Mouse (Mus musculus) kidney, adult 2 months (tissue): ENCODE data around the gene Vps13d. TPM values are rescaled to one million over a fixed set of nuclear protein-coding genes. Genes with fewer than 3 reads are reported as not detected.

Experiments used
- DNase-seq: peaks from one replicate; pipeline ENCODE4 v3.0.0; 2021
- H3K27ac ChIP-seq: fragments of 200-500 bp; 2 replicates; pipeline ENCODE4 v1.5.1; 2012; ENCODE audit warnings: low read depth, low read length, control low read depth, inconsistent platforms; ENCODE audit not compliant: insufficient read depth
- H3K27me3 ChIP-seq: fragments of 200-500 bp; replicated peaks from 2 replicates; pipeline ENCODE4 v1.6.1; 2012; ENCODE audit warnings: mild to moderate bottlenecking, moderate library complexity, low read length, inconsistent platforms; ENCODE audit not compliant: control insufficient read depth, insufficient read depth
- H3K36me3 ChIP-seq: fragments of 200-500 bp; 2 replicates; pipeline ENCODE4 v1.6.1; 2012; ENCODE audit warnings: mild to moderate bottlenecking, moderate library complexity, low read length, inconsistent platforms; ENCODE audit not compliant: control insufficient read depth, insufficient read depth
- H3K4me1 ChIP-seq: fragments of 200-500 bp; 2 replicates; pipeline ENCODE4 v1.6.1; 2011; ENCODE audit warnings: low read length; ENCODE audit not compliant: control insufficient read depth, insufficient read depth
- H3K4me3 ChIP-seq: fragments of 200-500 bp; 2 replicates; pipeline ENCODE4 v1.5.1; 2011; ENCODE audit warnings: mild to moderate bottlenecking, low read depth, low read length, control low read depth; ENCODE audit not compliant: insufficient read depth
- CTCF ChIP-seq: fragments of 200-500 bp; conservative IDR thresholded peaks from 2 replicates; pipeline ENCODE4 v1.5.1; 2011; ENCODE audit warnings: low read depth, mild to moderate bottlenecking, control low read depth, low read length, moderate library complexity, mixed read lengths; ENCODE audit not compliant: insufficient read depth, insufficient read length
- POLR2A ChIP-seq: fragments of 200-500 bp; IDR thresholded peaks from one replicate; pipeline ENCODE4 v1.6.1; 2011; ENCODE audit warnings: low read depth, low read length, control low read depth
- WGBS: fragments of 180-500 bp; shearing (Covaris S2); methylation state at CpG from one replicate; pipeline ENCODE4 v1.1.7; 2018; 5-methylcytosine and 5-hydroxymethylcytosine counted together
- polyA plus RNA-seq: library from polyadenylated mRNA; depleted of rRNA; stranded (reverse); fragments of >200 nt; gene quantifications from 2 replicates; pipeline ENCODE4 v1.2.3, GENCODE M21; 2012

Gene Vps13d
- polyA plus RNA-seq, 1 experiment = 19.8 TPM

DNA sequence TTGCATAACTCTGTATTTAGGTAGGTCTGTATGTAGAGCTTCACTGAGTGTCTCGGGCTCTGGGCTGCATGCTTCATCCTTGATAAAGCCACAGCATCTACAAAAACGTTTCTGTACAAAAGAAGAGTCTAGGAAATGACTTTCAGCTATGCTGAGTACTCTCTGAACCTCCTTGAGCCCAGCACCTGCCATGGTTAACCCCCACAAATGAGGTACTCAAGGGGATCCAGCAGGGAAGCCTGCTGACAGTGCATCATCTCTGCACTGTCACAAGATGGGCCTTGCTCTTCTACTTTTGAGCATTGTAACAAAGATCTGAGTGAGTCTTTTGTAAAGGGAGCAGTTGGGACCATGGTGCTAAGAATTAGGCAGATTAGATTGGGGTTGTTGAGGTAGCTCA is 162.2 kb downstream of the Vps13d start:
- Histone ChIP-seq H3K27ac (no peak overlapping the region), H3K4me3 (no peak overlapping the region), H3K36me3 (no peaks in the 10 kb centered on the region), H3K27me3 (no peaks in the 10 kb centered on the region), H3K4me1 (peaks cover 39% of the 10 kb centered on the region)
- no peak for TF ChIP-seq CTCF
- TF ChIP-seq POLR2A = no peak
- 63% methylated on average over 2 of the region's 2 CpGs for WGBS
- DNase-seq = no peak

DNA sequence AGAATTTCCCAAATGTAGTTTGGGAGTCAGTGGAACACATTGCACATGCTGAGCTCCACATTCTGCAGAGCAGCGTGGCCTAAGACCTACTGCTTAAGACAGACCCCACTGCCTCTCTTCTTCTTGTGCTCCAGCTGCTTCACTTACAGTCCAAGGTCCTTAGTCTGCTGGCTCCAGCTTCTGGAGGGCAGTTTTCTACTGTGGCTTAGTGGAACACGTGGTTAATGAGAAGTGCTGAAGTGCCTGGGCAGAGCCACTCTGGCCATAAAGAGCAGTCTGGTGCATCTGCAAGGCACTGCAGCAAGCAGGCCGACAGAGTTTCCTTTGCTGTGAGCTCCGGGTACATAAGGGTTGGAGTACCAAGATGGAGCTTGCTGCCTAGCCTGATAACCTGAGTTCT is 163.3 kb downstream of the Vps13d start:
- H3K4me1 ChIP-seq = peaks cover 48% of the 10 kb centered on the region
- TF ChIP-seq CTCF (no peak), POLR2A (no peak)
- H3K27me3 ChIP-seq = no peaks in the 10 kb centered on the region
- H3K36me3 ChIP-seq = no peaks in the 10 kb centered on the region
- H3K4me3 ChIP-seq = no peak overlapping the region
- H3K27ac ChIP-seq = peak overlapping the region; percentile 49
- 29% methylated on average over 4 of the region's 4 CpGs for WGBS
- DNase-seq = peak; percentile 89

DNA sequence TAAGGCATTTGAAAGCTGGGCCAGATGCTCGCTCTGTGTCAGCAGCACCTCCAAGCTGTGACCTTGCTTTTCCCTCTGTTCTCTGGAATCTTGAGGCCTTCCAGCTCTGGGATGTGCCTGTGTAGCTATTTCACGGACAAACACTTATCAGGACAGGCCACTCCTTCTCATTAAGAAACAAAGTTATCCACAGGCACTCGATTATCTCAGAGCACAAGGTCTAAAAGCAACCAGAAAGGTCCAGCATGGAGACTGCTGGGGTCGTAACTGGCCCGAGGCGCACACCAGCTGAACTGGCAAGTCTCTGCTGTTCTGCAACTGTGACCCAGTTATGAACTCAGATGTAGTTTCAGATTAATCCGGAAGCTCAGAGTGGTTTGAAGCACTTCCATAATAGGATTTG is 168.4 kb downstream of the Vps13d start:
- 12% methylated on average over 7 of the region's 7 CpGs for WGBS

DNA sequence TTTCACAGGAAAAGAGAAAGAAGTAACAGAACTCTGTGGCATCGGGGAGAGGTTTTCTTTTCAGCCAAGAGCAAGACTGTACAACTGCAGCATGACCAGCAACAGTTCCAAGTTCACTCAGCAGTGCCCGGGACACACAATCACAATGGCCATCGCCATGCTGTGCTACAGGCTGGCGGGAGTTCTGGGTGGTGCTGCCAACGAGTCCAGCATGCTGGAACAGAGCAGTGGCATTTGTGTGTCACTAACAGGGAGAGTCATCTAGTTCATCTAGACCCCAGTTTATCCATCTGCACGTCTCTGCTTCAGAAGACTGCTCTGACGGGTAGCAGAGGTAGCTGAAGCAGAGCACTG is 169.4 kb downstream of the Vps13d start:
- DNase-seq = peak; percentile 64
- peak overlapping the region; percentile 90 for H3K27ac ChIP-seq

More for the DNA sequence above, 168.4 kb downstream of the Vps13d start:
- DNase-seq = peak; percentile 83
- Histone ChIP-seq H3K4me3 (no peak overlapping the region), H3K36me3 (no peaks in the 10 kb centered on the region), H3K27me3 (no peaks in the 10 kb centered on the region), H3K27ac (peak overlapping the region; percentile 90), H3K4me1 (peaks cover 54% of the 10 kb centered on the region)
- TF ChIP-seq POLR2A (no peak), CTCF (no peak)

GRCm38 (mm10) chr4:145024694-145025408 is 170.0 kb downstream of the Vps13d start:
- no peak for TF ChIP-seq CTCF
- TF ChIP-seq POLR2A = no peak
- 23% methylated on average over 8 of the region's 8 CpGs for WGBS
- Histone ChIP-seq H3K4me1 (peaks cover 48% of the 10 kb centered on the region), H3K4me3 (no peak overlapping the region), H3K27me3 (no peaks in the 10 kb centered on the region), H3K27ac (peak overlapping the region; percentile 90), H3K36me3 (no peaks in the 10 kb centered on the region)
- peak; percentile 66 for DNase-seq

More for the DNA sequence above, 169.4 kb downstream of the Vps13d start:
- 26% methylated on average over 7 of the region's 7 CpGs for WGBS
- Histone ChIP-seq H3K36me3 (no peaks in the 10 kb centered on the region), H3K4me3 (no peak overlapping the region), H3K27me3 (no peaks in the 10 kb centered on the region), H3K4me1 (peaks cover 48% of the 10 kb centered on the region)
- TF ChIP-seq CTCF (no peak), POLR2A (no peak)

DNA sequence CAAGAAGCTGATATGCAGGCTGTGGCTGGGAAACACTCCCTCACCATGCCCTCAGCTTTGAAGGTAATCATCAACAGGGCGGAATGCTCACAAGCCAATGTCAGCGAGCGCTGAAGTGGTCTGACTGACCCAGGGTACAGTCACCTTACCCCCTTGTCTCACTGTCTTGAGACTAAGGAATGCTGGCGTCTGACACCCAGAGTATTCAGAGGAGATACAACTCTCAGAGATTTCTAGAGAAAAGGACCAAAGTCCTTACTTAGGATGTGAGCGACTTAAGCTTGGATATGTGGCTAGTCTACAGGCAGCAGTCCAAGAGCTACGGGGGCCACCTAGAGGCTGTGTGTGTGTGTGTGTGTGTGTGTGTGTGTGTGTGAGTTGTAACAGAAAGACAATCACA is 170.9 kb downstream of the Vps13d start:
- peak; percentile 37; the same call in 1 of the 2 replicates for TF ChIP-seq CTCF
- TF ChIP-seq POLR2A = no peak
- Histone ChIP-seq H3K36me3 (no peaks in the 10 kb centered on the region), H3K4me3 (no peak overlapping the region), H3K27ac (peak overlapping the region; percentile 87), H3K27me3 (no peaks in the 10 kb centered on the region), H3K4me1 (peaks cover 48% of the 10 kb centered on the region)
- DNase-seq = peak; percentile 88
- WGBS = 40% methylated on average over 6 of the region's 6 CpGs

- WGBS = 75% methylated on average over 5 of the region's 5 CpGs
- H3K4me3 ChIP-seq = no peak overlapping the region
- H3K27ac ChIP-seq = peak overlapping the region; percentile 36
- no peaks in the 10 kb centered on the region for H3K27me3 ChIP-seq
- no peaks in the 10 kb centered on the region for H3K36me3 ChIP-seq
- DNase-seq = peak; percentile 40
- H3K4me1 ChIP-seq = peaks cover 51% of the 10 kb centered on the region
- TF ChIP-seq POLR2A = no peak
Observed at GRCm38 (mm10) chr4:145022815-145023214, 172.0 kb downstream of the Vps13d start.
